Mouse (Mus musculus) erythroblast, adult 5-6 weeks (primary cell): ENCODE results near the gene Ccr3. TPM values are rescaled to one million over a fixed set of nuclear protein-coding genes. Genes with fewer than 3 reads are reported as not detected.

ENCODE experiments used
- ATAC-seq: replicated peaks from 2 replicates; pipeline ENCODE4 v1.8.0; 2016; ENCODE audit warnings: moderate number of reproducible peaks, mild to moderate bottlenecking, moderate TSS enrichment, inconsistent platforms; ENCODE audit not compliant: poor library complexity, low FRiP score, severe bottlenecking
- total RNA-seq, 2 experiments: library from RNA; stranded (forward) in 1 of 2; stranded (reverse) in 1 of 2; fragments of 150-400 nt in 1 of 2; fragments of 200-764, 138-1000 nt in 1 of 2; gene quantifications; 2 replicates each; pipeline versions ENCODE4 v1.2.3 to v1.2.4; 2015 to 2017; ENCODE audit warnings: low replicate concordance in 2 of 2

Gene Ccr3
- 25.5 and 33.2 TPM in 2 replicates for total RNA-seq (2015; ENCODE audit: low replicate concordance)
- 15.9 and 17.4 TPM in 2 replicates for total RNA-seq (2017; ENCODE audit: low replicate concordance)

GRCm38 (mm10) chr9:124021672-124022071 lies at the start of gene Ccr3:
Gene Ccr3, plus strand, starts transcription at chr9:124021972.
- no peak for ATAC-seq

- no peak for ATAC-seq
Measured at GRCm38 (mm10) chr9:123975630-123976029, 46.1 kb upstream of the Ccr3 start.

- ATAC-seq, result no peak
Measured at GRCm38 (mm10) chr9:123976876-123977663, 44.7 kb upstream of the Ccr3 start.

- ATAC-seq, result no peak
Measured at GRCm38 (mm10) chr9:123978308-123978707, 43.5 kb upstream of the Ccr3 start, which contains the start of gene Ccr1l1. Gene Ccr1l1, minus strand, starts transcription at chr9:123978408.

- peak; percentile 86 for ATAC-seq
Measured at GRCm38 (mm10) chr9:123980858-123981475, 40.8 kb upstream of the Ccr3 start.

- ATAC-seq, result no peak
Measured at GRCm38 (mm10) chr9:123981909-123982308, 39.9 kb upstream of the Ccr3 start.

GRCm38 (mm10) chr9:123982720-123983119 lies 39.1 kb upstream of the Ccr3 start:
- no peak for ATAC-seq

GRCm38 (mm10) chr9:123984943-123985342 lies 36.8 kb upstream of the Ccr3 start:
- no peak for ATAC-seq

- ATAC-seq, result peak; percentile 65
Measured at GRCm38 (mm10) chr9:123986217-123986616, 35.6 kb upstream of the Ccr3 start.

- ATAC-seq, result no peak
Measured at GRCm38 (mm10) chr9:123989671-123990070, 32.1 kb upstream of the Ccr3 start.

GRCm38 (mm10) chr9:123991312-123991906 lies 30.4 kb upstream of the Ccr3 start:
- peak; percentile 59 for ATAC-seq

GRCm38 (mm10) chr9:123997719-123998118 lies 24.1 kb upstream of the Ccr3 start:
- ATAC-seq, result no peak

- ATAC-seq, result no peak
Measured at GRCm38 (mm10) chr9:123999784-124000183, 22.0 kb upstream of the Ccr3 start.

- ATAC-seq, result no peak
Measured at GRCm38 (mm10) chr9:124012691-124013090, 9.1 kb upstream of the Ccr3 start.

- ATAC-seq, result no peak
Measured at GRCm38 (mm10) chr9:124013270-124013669, 8.5 kb upstream of the Ccr3 start.

- ATAC-seq, result peak; percentile 69
Measured at GRCm38 (mm10) chr9:124014985-124015652, 6.7 kb upstream of the Ccr3 start.

GRCm38 (mm10) chr9:124016048-124016447 lies 5.7 kb upstream of the Ccr3 start:
- peak; percentile 51 for ATAC-seq

- ATAC-seq, result no peak
Measured at GRCm38 (mm10) chr9:124019887-124020286, 1.9 kb upstream of the Ccr3 start.

- ATAC-seq, result peak; percentile 89
Measured at GRCm38 (mm10) chr9:124033345-124033744, 11.6 kb downstream of the Ccr3 start.

GRCm38 (mm10) chr9:124037707-124038106 lies 15.9 kb downstream of the Ccr3 start:
- peak; percentile 60 for ATAC-seq
